Mouse (Mus musculus) liver, embryonic 18 days (tissue): ENCODE measurements around the gene Ppm1a. TPM values are rescaled to one million over a fixed set of nuclear protein-coding genes. Genes with fewer than 3 reads are reported as not detected.

Experiments
- polyA plus RNA-seq: library from polyadenylated mRNA; depleted of rRNA; stranded (reverse); fragments of >200 nt; gene quantifications from 2 replicates; pipeline ENCODE4 v1.2.3, GENCODE M21; 2012; rRNA removed

The Ppm1a gene
- 47.3 and 47.7 TPM in 2 replicates for polyA plus RNA-seq

DNA sequence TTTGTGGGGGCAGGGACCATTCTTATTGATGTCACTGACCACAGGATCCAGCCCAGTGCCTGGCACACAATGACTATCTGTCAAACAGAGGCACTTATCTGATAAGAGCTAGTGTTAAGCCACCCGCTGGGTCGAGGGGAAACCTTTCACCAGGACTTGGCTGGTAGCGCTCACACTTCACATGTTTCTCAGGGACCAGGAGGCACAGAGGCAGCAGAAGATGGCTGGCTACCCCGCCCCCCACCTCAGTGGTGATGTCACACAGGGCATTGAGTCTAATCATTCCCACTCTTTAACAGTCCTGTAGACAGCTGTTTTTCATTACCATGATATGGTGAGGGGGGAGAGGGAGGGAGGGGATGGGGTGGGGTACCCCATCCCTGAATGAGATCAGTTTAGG is at the start of gene Ppm1a:
Ppm1a (plus strand) TSS at position 370 of the 400 bp plus-strand sequence.

Other genes with a start within 250 kb of the Ppm1a start
- gene Pcnx4, start 221.1 kb upstream of the Ppm1a start, polyA plus RNA-seq: 2.0 TPM in 2 replicates
- gene Gm4756, start 107.8 kb upstream of the Ppm1a start, polyA plus RNA-seq: 0.13 and 0.14 TPM in 2 replicates
- gene Dhrs7, start 92.5 kb upstream of the Ppm1a start, polyA plus RNA-seq: 61.7 and 64.7 TPM in 2 replicates
- not detected in 2 replicates for gene Six6, start 182.4 kb downstream of the Ppm1a start, polyA plus RNA-seq
- 0.20 and 0.38 TPM in 2 replicates for gene 4930447C04Rik, start 183.3 kb downstream of the Ppm1a start, polyA plus RNA-seq